In the genomic region with DNA sequence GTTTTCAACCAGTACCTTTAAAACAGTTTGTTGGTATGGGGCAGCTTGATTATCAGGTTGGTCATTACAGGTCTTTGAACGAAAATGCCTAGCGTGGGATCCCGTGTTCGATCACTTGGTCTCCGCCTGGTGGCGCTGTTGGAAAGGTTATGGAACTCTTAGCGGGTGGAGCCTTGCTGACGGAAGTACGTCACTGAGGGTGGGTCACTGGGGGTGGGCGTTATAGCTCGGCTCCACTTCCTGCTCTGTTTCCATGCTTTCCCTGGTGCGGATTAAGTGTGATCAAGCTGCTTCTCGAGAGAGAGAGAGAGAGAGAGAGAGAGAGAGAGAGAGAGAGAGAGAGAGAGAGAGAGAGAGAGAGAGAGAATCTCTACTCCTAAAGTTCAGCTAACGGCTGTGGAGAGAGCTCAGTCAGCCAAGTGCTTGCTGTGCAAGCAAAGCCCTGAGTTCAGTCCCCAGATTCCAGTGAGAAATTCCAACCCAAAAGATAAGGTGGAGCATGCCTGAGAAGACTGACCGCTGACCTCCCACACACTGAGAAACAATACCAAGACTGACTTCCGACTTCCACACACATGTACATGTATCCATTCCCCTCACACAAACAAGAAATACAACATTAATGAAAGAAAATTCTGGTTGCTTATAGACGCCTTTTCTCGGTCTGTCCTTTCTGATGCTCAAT, we compare ENCODE assay signal across 8 mouse cellular contexts. TPM values are rescaled to one million over a fixed set of nuclear protein-coding genes. Genes with fewer than 3 reads are reported as not detected.
DNase-seq lines count a peak whose midpoint lies in the region; ATAC-seq and TF ChIP-seq lines count a peak whose summit lies in the region.

No protein-coding gene starts in this region.

- peak; percentile 74 to 78 for DNase-seq in gastrocnemius, adult 8-10 months (ENCODE audit: low spot score in 2 of 2)
- DNase-seq in hindlimb bud, embryonic 11.5 days (ENCODE audit: extremely low spot score, low read depth, low spot score): peak; percentile 94
- DNase-seq in left cerebral cortex, adult 8-10 months (ENCODE audit: low spot score in 2 of 2): peak; percentile 69 to 82
- DNase-seq in right cerebral cortex, postnatal 14 days: peak; percentile 98
- peak; percentile 88 to 91 for DNase-seq in urinary bladder, postnatal 36 days (ENCODE audit: low spot score in 2 of 2)

- no peak overlapping the region; the same call in 1 of the 2 replicates for H3K27ac ChIP-seq in cortical plate, adult 2 months (ENCODE audit: insufficient read depth, low read length)

- peak; percentile 87 for TF ChIP-seq POLR2A in cortical plate, adult 2 months (IDR thresholded peaks at IDR 0.05; ENCODE audit: extremely low read depth, insufficient read depth, low read length)

- ATAC-seq in activated CD4-positive, CD25-positive, alpha-beta regulatory T cell, adult 4 months: peak; percentile 99
- ATAC-seq in megakaryocyte progenitor cell, adult 5-6 weeks (replicated peaks; ENCODE audit: poor library complexity): peak; percentile 88

- TF ChIP-seq CTCF in cortical plate, adult 2 months (IDR thresholded peaks at IDR 0.05; ENCODE audit: extremely low read depth, insufficient read depth, low read length): peak; percentile 99

- no peaks in the 10 kb centered on the region for H3K4me1 ChIP-seq in cortical plate, adult 2 months (ENCODE audit: control insufficient read depth, insufficient read depth, low read length)

- H3K4me3 ChIP-seq in cortical plate, adult 2 months (ENCODE audit: insufficient read depth, low read length): 0 out of 2 replicates have a peak overlapping the region, but pooled peaks have one; percentile 15

RNA-seq across cellular contexts. Expression of gene Mmel1, which starts 8.6 kb away (rescaled TPM):
- not detected for polyA plus RNA-seq in activated CD4-positive, CD25-positive, alpha-beta regulatory T cell, adult 4 months (2017; shearing (Covaris generic))
- polyA plus RNA-seq in cortical plate, adult 2 months (2012; rRNA removed): 1.1 and 1.2 TPM in 2 replicates
- not detected for total RNA-seq in gastrocnemius, adult 8-10 months (2022)
- 1 to 10 TPM in 2 of 4 experiments, under 1 TPM in 2; 0.37 to 1.2 (median 0.78) TPM for total RNA-seq in left cerebral cortex, adult 8-10 months (2022)
- not detected in 2 replicates for total RNA-seq in megakaryocyte progenitor cell, adult 5-6 weeks (2015)
- total RNA-seq in megakaryocyte progenitor cell, adult 5-6 weeks (2017): not detected in 2 replicates

RNA-seq across cellular contexts. Expression of gene Fam213b, which starts 20.9 kb away (rescaled TPM):
- polyA plus RNA-seq in activated CD4-positive, CD25-positive, alpha-beta regulatory T cell, adult 4 months (2017; shearing (Covaris generic)): 1 to 10 TPM; 6.5 to 7.6 TPM
- polyA plus RNA-seq in cortical plate, adult 2 months (2012; rRNA removed): 152 and 155 TPM in 2 replicates
- 10 to 100 TPM; 84.8 to 99.7 (median 97.8) TPM for total RNA-seq in gastrocnemius, adult 8-10 months (2022)
- 10 to 100 TPM; 56.5 to 68.1 (median 60.5) TPM for total RNA-seq in left cerebral cortex, adult 8-10 months (2022)
- 5.0 and 5.6 TPM in 2 replicates for total RNA-seq in megakaryocyte progenitor cell, adult 5-6 weeks (2015)
- 1.8 and 5.6 TPM in 2 replicates for total RNA-seq in megakaryocyte progenitor cell, adult 5-6 weeks (2017)

RNA-seq across cellular contexts. Expression of gene Ttc34, which starts 40.7 kb away (rescaled TPM):
- not detected for polyA plus RNA-seq in activated CD4-positive, CD25-positive, alpha-beta regulatory T cell, adult 4 months (2017; shearing (Covaris generic))
- 2.3 and 2.5 TPM in 2 replicates for polyA plus RNA-seq in cortical plate, adult 2 months (2012; rRNA removed)
- not detected for total RNA-seq in gastrocnemius, adult 8-10 months (2022)
- total RNA-seq in left cerebral cortex, adult 8-10 months (2022): 1 to 10 TPM; 2.8 to 5.0 (median 4.4) TPM
- total RNA-seq in megakaryocyte progenitor cell, adult 5-6 weeks (2015): not detected in 2 replicates
- not detected in 2 replicates for total RNA-seq in megakaryocyte progenitor cell, adult 5-6 weeks (2017)

RNA-seq across cellular contexts. Expression of gene Tnfrsf14, which starts 50.4 kb away (rescaled TPM):
- 100 to 1,000 TPM in 1 of 2 experiments, 10 to 100 TPM in 1; 57.3 to 109 TPM for polyA plus RNA-seq in activated CD4-positive, CD25-positive, alpha-beta regulatory T cell, adult 4 months (2017; shearing (Covaris generic))
- polyA plus RNA-seq in cortical plate, adult 2 months (2012; rRNA removed): 2.3 TPM in 2 replicates
- total RNA-seq in gastrocnemius, adult 8-10 months (2022): 1 to 10 TPM; 1.2 to 3.5 (median 1.9) TPM
- total RNA-seq in left cerebral cortex, adult 8-10 months (2022): 1 to 10 TPM; 1.5 to 3.0 (median 2.8) TPM
- total RNA-seq in megakaryocyte progenitor cell, adult 5-6 weeks (2015): 68.4 and 89.8 TPM in 2 replicates
- 58.3 and 68.2 TPM in 2 replicates for total RNA-seq in megakaryocyte progenitor cell, adult 5-6 weeks (2017)

Comparison
In these comparisons a context has a peak if more than half of its experiments do, and no peak if none do; other contexts are left out.
1. RNA of gene Fam213b, which starts 20.9 kb away (total RNA-seq): 84.8 to 99.7 TPM in gastrocnemius, adult 8-10 months and 56.5 to 68.1 TPM in left cerebral cortex, adult 8-10 months; 1.8 to 5.6 TPM in megakaryocyte progenitor cell, adult 5-6 weeks; every median in the first group is over 4 times any median in the second.
2. Peak in every context shown above with its lines, with median percentiles within 50 percentile points of each other: DNase-seq.